Mouse (Mus musculus) T-helper 1 cell (primary cell): ENCODE results near the gene Epb41l4b.

Experiments
- in situ Hi-C: fragments of 300-600 bp; cut with MboI, MseI; formaldehyde crosslinking; loops from one replicate; pipeline ENCODE4 v1.15.1; 2025; ENCODE audit warnings: high pct_unique_total_duplicates

The Epb41l4b gene

GRCm38 (mm10) chr4:56946641-56947640 lies 196.3 kb downstream of the Epb41l4b start, which contains the start of gene Tmem245:
TSS of gene Tmem245 (minus strand) at chr4:56947437.
- in situ Hi-C loops = no loop called here

DNA sequence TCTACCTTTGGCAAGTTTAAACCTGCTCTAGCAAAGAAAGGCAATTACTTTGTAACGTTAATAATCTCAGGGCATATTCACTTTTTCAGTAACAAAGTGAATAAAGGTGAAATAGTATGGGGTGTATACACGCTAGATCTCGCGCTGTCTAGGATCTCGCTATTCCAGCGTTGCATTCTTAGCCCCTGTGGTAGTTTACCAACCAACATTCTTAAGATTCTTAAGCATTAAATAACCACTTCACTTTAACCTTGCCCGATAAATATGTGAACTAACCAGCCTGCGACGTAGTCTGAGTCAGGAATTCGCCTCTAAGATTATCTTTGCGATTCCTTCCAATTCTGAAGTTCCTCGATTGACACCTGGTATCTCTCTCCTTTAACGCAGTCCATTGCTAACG lies 197.1 kb downstream of the Epb41l4b start:
- in situ Hi-C loops = no loop called here

DNA sequence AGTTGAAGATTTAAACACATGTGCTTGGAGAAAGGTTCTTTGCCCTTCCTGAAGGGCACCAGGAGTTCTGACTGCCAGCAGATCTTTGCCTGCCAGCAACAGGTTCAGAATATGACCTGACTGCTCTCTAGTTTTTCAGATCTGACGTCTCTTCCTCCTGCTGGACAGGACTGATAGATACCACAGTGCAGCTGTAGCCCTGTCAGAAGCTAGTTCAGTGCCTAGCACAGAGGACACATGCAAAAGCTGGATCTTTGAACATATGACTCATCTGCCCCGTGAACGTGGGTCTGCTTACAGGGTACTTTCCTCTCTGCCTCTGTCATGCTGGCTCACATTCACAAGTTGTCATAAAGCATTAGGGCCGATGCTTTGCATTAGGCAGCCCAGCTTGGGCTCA lies 199.0 kb downstream of the Epb41l4b start:
- in situ Hi-C loops = no loop called here

- in situ Hi-C loops = no loop called here
Measured at GRCm38 (mm10) chr4:56943258-56943657, 200.0 kb downstream of the Epb41l4b start.

- in situ Hi-C loops = no loop called here
Measured at GRCm38 (mm10) chr4:56942567-56942966, 200.7 kb downstream of the Epb41l4b start.
